Mouse (Mus musculus): Measurements from ENCODE around the gene Maml1.

DNA sequence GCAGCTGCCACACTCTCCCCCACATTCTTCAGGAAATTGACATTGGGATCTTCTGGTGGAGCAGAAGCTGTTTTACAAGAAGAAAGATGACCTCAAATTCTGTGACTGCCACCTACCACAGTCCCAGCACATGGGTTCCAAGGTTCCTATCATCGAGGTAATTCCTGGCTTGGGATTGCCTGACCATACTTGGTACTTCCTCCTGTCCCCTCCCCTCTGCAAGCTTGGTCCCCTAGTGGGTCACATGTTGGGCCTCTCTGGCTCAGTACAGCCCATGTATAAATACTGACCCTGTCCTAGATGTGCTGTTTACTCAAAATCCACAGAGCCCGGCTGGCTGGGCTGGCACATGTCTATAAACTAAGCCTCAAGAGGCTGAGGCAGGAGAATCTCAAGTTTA, 86.1 kb downstream of the Maml1 start:
- TF ChIP-seq CTCF (IDR thresholded peaks at IDR 0.05; ENCODE audit: extremely low read depth, insufficient read depth, low read length) (no peak), POLR2A (IDR thresholded peaks at IDR 0.05; ENCODE audit: extremely low read depth, insufficient read depth, low read length) (no peak)

Measured in cortical plate, adult 2 months (tissue).